Mouse (Mus musculus): Measurements from ENCODE around the gene Snx9. TPM values are rescaled to one million over a fixed set of nuclear protein-coding genes. Genes with fewer than 3 reads are reported as not detected.

Gene Snx9
- 98.4 TPM for polyA plus RNA-seq (2021)

DNA sequence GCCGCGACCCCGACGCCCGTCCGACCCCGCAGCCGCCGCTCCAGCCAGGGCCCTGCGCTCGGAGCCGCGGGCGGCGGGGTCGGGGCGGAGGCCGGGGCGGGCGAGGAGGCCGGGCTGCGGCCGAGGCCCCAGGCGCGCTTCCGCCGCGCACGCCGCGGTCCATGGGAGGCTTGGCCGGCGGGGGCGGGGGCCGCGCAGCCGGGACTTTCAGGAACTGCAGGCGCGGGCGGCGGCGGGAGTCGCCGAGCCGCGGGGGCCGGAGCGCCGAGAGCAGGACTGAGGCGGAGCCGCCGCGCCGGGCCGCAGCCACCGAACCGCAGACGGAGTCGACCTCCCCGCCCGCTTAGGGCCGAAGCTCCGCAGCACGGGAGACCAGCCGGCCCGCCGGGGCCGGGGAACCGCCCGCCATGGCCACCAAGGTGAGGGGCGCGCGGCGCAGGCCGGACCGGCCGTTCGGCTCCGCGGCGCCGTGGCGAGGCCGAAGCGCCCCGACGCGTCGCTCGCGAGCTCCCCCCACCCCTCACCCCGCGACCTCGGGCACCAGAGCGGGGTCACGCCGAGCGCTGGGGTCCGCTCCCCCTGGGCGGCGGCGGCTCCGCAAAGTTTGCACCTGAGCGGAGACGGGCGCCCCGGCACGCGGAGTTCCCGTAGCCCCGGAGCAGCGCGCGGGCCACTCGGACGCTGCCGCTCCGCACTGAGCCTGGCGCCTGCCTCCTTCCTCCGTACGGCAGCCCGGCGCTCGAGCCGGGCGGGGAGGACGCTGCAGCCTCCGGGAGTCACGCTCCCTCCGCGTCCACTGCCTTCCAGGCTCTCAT lies at the start of gene Snx9:
TSS of gene Snx9 (plus strand) at position 202 of the 815 bp plus-strand sequence.
- H3K27me3 ChIP-seq = no peaks in the 10 kb centered on the region
- no peak for TF ChIP-seq CTCF (IDR thresholded peaks at IDR 0.05)
- POLR2A ChIA-PET = interaction anchor here (0.9 to 2.3 kb wide), 5 partner anchors 11 to 49 kb away, joined by 3 to 6 read pairs (median 5); no protein-coding TSS in a partner anchor
- CTCF ChIA-PET = interaction anchor here (1.2 to 5.9 kb wide), 4 partner anchors 45 to 58 kb away, joined by 3 to 42 read pairs (median 6); no protein-coding TSS in a partner anchor
- ATAC-seq = peak; percentile 48
- in situ Hi-C loops (cut with MboI; ENCODE audit: low pct_unique_long_range_greater_than_20kb) = loop anchor here (5.0 kb wide), 1 partner anchor 44 kb away; no protein-coding TSS in a partner anchor
- no peak for DNase-seq (ENCODE audit: low read depth, low spot score)

- ATAC-seq (no peak), DNase-seq (ENCODE audit: low read depth, low spot score) (no peak)
- ChIA-PET POLR2A (interaction anchor here (0.6 kb wide), 1 partner anchor 490 kb away, joined by 4 read pairs; no protein-coding TSS in a partner anchor), CTCF (interaction anchor here (0.8 to 10.8 kb wide), 3 partner anchors 54 to 98 kb away, joined by 3 to 213 read pairs (median 3); no protein-coding TSS in a partner anchor)
- in situ Hi-C loops (cut with MboI; ENCODE audit: low pct_unique_long_range_greater_than_20kb) = loop anchor here (10.0 kb wide), 2 partner anchors 103 to 233 kb away; no protein-coding TSS in a partner anchor
- H3K27me3 ChIP-seq = no peaks in the 10 kb centered on the region
- TF ChIP-seq CTCF (IDR thresholded peaks at IDR 0.05) = no peak
Measured at GRCm38 (mm10) chr17:5792164-5792791, 48.9 kb upstream of the Snx9 start.

DNA sequence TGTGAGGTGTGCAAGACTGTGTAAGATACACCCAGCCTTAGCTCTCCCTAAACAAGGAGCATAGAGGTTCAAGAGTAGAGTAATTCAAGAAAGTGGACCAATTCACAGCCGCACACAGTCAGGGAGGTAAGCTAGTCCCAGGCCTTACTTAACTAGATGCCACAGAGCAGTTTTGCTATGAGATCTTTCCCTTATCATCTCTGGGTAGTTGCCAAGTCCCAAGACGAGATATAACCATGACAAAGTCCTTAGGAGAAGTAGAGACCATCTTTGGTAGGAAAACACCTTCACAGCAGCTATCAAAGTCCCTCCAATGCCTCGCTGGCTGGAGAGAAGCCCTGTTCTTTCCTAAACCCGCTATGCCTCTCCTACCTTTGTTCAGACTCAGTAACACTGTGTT lies 47.5 kb upstream of the Snx9 start:
- ATAC-seq (no peak), DNase-seq (ENCODE audit: low read depth, low spot score) (no peak)
- no peak for TF ChIP-seq CTCF (IDR thresholded peaks at IDR 0.05)
- ChIA-PET CTCF (interaction anchor here (5.8 to 10.8 kb wide), 2 partner anchors 13 to 96 kb away, joined by 33 to 213 read pairs; no protein-coding TSS in a partner anchor), POLR2A (no interaction called here)
- in situ Hi-C loops (cut with MboI; ENCODE audit: low pct_unique_long_range_greater_than_20kb) = loop anchor here (10.0 kb wide), 2 partner anchors 101 to 231 kb away; no protein-coding TSS in a partner anchor
- no peaks in the 10 kb centered on the region for H3K27me3 ChIP-seq

GRCm38 (mm10) chr17:5794276-5794675 lies 46.9 kb upstream of the Snx9 start:
- no peak for TF ChIP-seq CTCF (IDR thresholded peaks at IDR 0.05)
- ATAC-seq = no peak
- CTCF ChIA-PET = interaction anchor here (1.1 to 10.8 kb wide), 3 partner anchors 11 to 96 kb away, joined by 3 to 213 read pairs (median 33); no protein-coding TSS in a partner anchor
- no peaks in the 10 kb centered on the region for H3K27me3 ChIP-seq
- in situ Hi-C loops (cut with MboI; ENCODE audit: low pct_unique_long_range_greater_than_20kb) = loop anchor here (10.0 kb wide), 2 partner anchors 101 to 231 kb away; no protein-coding TSS in a partner anchor
- POLR2A ChIA-PET = no interaction called here
- DNase-seq (ENCODE audit: low read depth, low spot score) = no peak

DNA sequence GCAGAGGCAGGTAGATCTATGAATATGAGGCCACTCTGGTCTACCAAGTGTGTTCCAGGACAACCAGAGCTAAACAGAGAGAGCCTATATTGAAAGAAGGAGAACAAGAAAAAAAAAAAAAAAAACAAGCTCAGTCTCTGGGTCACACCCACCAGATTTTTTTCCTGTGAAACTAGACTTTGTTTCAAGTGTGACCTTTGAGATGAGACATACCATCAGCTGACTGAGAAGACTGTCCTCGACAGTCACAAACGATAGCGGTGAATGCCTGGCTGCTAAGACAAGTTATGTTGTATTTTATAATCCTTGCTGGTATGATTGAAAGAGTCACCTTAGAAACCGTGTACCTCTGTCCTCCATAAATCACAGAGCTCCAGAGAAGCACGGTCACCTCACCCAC lies 45.8 kb upstream of the Snx9 start:
- no peak for ATAC-seq
- POLR2A ChIA-PET = interaction anchor here (0.8 kb wide), 1 partner anchor 98 kb away, joined by 4 read pairs; no protein-coding TSS in a partner anchor
- in situ Hi-C loops (cut with MboI; ENCODE audit: low pct_unique_long_range_greater_than_20kb) = loop anchor here (5.0 to 10.0 kb wide), 3 partner anchors 47 to 229 kb away; partner anchors contain the start of gene Snx9
- no peak for DNase-seq (ENCODE audit: low read depth, low spot score)
- no peak for TF ChIP-seq CTCF (IDR thresholded peaks at IDR 0.05)
- CTCF ChIA-PET = interaction anchor here (0.7 to 10.8 kb wide), 34 partner anchors 8 to 354 kb away, joined by 3 to 213 read pairs (median 6); no protein-coding TSS in a partner anchor
- no peaks in the 10 kb centered on the region for H3K27me3 ChIP-seq

DNA sequence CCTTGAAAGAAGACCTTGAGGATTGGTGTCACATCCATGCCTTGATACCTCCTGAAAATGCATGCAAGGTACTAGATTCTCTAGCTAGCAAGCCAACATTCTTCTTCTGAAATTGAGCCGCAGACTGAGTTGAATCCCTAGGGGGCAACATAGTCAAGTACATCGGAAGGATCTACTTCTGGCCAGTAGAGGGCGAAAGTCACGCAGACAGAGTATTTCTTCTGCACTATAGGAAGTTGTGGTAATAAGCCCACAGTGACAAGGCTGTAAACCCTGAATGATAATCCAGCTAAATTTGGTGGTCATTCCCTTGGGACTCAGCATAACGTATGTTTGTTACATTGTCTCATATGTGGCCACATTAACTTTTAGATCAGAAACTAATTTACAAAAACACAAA lies 45.3 kb upstream of the Snx9 start:
- ATAC-seq (peak; percentile 32), DNase-seq (ENCODE audit: low read depth, low spot score) (peak; percentile 71)
- ChIA-PET CTCF (interaction anchor here (0.6 to 10.8 kb wide), 41 partner anchors 9 to 221 kb away, joined by 3 to 213 read pairs (median 5); no protein-coding TSS in a partner anchor), POLR2A (interaction anchor here (0.8 to 2.9 kb wide), 4 partner anchors 50 to 97 kb away, joined by 3 to 12 read pairs (median 4); no protein-coding TSS in a partner anchor)
- no peaks in the 10 kb centered on the region for H3K27me3 ChIP-seq
- in situ Hi-C loops (cut with MboI; ENCODE audit: low pct_unique_long_range_greater_than_20kb) = loop anchor here (5.0 to 10.0 kb wide), 3 partner anchors 46 to 229 kb away; partner anchors contain the start of gene Snx9
- TF ChIP-seq CTCF (IDR thresholded peaks at IDR 0.05) = peak; percentile 99

GRCm38 (mm10) chr17:5797124-5797760 lies 43.9 kb upstream of the Snx9 start:
- CTCF ChIA-PET = interaction anchor here (1.2 to 10.8 kb wide), 11 partner anchors 9 to 368 kb away, joined by 3 to 213 read pairs (median 8); no protein-coding TSS in a partner anchor
- H3K27me3 ChIP-seq = no peaks in the 10 kb centered on the region
- POLR2A ChIA-PET = interaction anchor here (1.1 to 2.9 kb wide), 4 partner anchors 43 to 93 kb away, joined by 3 to 12 read pairs (median 4); no protein-coding TSS in a partner anchor
- no peak for DNase-seq (ENCODE audit: low read depth, low spot score)
- in situ Hi-C loops (cut with MboI; ENCODE audit: low pct_unique_long_range_greater_than_20kb) = loop anchor here (5.0 to 10.0 kb wide), 3 partner anchors 45 to 228 kb away; partner anchors contain the start of gene Snx9
- TF ChIP-seq CTCF (IDR thresholded peaks at IDR 0.05) = no peak
- ATAC-seq = no peak

GRCm38 (mm10) chr17:5798221-5798801 lies 42.8 kb upstream of the Snx9 start:
- DNase-seq (ENCODE audit: low read depth, low spot score) (no peak), ATAC-seq (no peak)
- no peaks in the 10 kb centered on the region for H3K27me3 ChIP-seq
- in situ Hi-C loops (cut with MboI; ENCODE audit: low pct_unique_long_range_greater_than_20kb) = loop anchor here (5.0 to 10.0 kb wide), 3 partner anchors 44 to 226 kb away; partner anchors contain the start of gene Snx9
- ChIA-PET CTCF (interaction anchor here (1.0 to 10.8 kb wide), 7 partner anchors 8 to 92 kb away, joined by 3 to 213 read pairs (median 5); no protein-coding TSS in a partner anchor), POLR2A (interaction anchor here (0.9 to 2.9 kb wide), 5 partner anchors 41 to 89 kb away, joined by 3 to 12 read pairs (median 4); no protein-coding TSS in a partner anchor)
- TF ChIP-seq CTCF (IDR thresholded peaks at IDR 0.05) = no peak

DNA sequence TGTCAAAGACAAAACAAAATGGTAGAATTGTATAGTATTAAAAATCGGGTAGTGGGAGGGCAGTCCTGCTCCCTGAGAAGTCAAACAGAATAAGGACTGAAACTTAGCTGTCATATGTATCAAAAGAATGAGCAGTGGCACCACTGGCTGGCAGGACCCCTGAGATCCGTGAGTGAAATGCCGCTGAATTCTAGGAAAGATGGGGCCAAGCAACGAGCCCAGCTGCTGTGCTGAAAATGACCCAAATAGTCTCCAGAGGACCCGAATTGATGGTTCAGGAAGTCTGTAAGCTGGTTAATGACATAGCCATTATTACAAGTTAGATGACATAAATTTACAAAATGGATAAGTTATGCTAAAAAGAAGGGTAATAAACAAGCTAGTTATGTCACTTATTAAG lies 42.2 kb upstream of the Snx9 start:
- no peak for ATAC-seq
- in situ Hi-C loops (cut with MboI; ENCODE audit: low pct_unique_long_range_greater_than_20kb) = loop anchor here (5.0 to 10.0 kb wide), 3 partner anchors 43 to 226 kb away; partner anchors contain the start of gene Snx9
- POLR2A ChIA-PET = interaction anchor here (0.9 to 1.8 kb wide), 3 partner anchors 43 to 60 kb away, joined by 3 to 5 read pairs (median 3); no protein-coding TSS in a partner anchor
- TF ChIP-seq CTCF (IDR thresholded peaks at IDR 0.05) = no peak
- no peak for DNase-seq (ENCODE audit: low read depth, low spot score)
- CTCF ChIA-PET = interaction anchor here (1.0 to 10.8 kb wide), 5 partner anchors 15 to 91 kb away, joined by 3 to 213 read pairs (median 3); no protein-coding TSS in a partner anchor
- H3K27me3 ChIP-seq = no peaks in the 10 kb centered on the region

Measured in Patski (cell line).